Mouse (Mus musculus) mouse trophoblast stem cell (cell line): Measurements from ENCODE around the gene Emilin2.

ENCODE experiments used
- in situ Hi-C, 2 experiments: fragments of 300-500 bp; cut with MseI, MboI; formaldehyde crosslinking; loops; 2 replicates in 1 of 2; 3 replicates in 1 of 2; pipeline ENCODE4 v1.15.1; 2025

Emilin2 gene

DNA sequence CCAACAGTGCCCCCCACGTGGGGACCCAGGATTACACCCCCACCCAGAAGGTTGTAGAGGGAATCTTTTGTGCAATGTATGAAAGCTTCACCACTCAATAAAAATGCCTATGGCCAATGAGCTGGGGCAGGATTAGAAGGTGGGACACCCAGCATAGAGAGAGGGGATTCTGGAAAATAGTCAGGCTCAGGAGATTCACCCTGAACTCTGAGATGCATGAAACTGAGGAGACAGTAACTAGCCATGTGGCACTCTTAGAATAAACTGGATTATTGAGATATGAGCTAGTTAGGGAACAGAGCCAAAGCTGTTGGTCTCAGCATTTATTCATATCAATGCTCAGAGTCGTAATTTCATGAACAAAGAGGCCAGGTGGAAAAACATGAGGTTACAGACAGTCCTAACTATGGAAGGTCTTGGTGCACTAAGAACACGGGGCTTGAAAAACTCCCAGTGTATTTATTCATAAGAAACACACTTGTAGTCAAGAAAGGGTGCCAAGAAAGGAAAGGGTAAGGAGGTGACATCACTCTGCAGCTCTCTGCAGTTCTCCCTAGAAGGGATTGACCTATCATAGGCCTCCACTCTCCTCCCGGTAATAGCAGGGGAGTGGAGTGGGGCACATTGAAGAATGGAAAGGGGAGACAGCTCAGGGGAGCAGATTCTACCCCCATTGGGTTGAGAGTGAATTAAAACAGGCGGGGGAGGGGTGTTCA is 46.3 kb downstream of the Emilin2 start:
- in situ Hi-C loops = no loop called here

DNA sequence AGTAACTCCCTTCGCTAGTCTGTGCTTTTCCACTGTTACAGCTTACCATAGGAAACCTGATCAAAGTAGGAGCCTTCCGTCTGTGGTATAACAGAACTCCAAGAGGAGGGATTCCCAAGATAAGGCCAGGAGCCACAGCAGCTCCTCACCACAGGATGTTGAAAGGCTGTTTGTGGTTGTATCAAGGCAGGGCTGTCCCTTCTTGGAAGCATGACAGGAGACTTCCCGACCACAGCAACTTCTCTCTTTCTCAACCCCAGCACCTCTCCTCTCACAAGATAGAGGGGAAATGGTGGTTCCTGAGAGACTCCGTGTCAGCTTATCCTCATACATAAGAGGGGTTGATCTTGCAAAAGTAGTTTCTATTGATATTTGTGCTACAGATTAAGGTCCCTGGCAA is 47.0 kb downstream of the Emilin2 start:
- in situ Hi-C loops = no loop called here

DNA sequence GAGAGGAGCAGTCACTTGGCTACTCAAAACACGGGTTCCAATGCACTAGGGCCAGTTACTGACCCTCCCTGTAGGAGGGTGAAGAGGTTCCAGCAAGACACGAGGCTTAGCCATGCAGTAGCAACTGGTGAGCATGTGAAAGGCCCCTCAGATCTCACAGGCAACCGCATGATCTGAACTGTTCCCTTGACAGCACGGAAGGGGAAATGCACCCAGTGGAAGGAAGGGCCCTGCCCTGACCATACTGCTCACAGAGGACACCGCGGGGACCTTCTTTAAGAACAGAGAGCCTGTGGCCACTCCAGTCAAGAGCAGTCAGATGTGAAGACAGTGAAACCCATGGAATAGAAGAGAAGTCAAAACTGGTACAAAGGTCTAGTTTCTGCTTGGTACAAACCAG is 48.6 kb downstream of the Emilin2 start:
- in situ Hi-C loops = no loop called here

DNA sequence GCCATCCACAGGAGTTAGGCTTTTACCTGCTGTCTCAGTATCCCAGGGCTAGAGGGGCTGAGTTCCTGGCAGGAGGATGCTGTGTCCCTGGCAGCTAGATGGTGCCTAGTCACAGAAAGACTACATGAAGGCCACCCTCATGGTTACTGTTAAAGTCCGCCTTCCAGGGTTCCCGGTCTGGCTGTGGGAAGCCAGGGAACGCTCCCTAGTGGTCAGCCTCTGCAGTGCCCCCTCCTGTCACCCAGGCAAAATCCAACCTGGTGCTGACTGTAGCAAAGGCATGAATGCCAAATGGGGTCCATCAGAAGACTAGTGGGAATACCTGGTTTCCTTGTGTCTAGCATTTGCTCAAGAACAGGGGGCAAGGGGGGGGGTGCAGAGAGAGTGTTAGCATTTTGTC is 51.1 kb downstream of the Emilin2 start:
- in situ Hi-C loops = no loop called here

DNA sequence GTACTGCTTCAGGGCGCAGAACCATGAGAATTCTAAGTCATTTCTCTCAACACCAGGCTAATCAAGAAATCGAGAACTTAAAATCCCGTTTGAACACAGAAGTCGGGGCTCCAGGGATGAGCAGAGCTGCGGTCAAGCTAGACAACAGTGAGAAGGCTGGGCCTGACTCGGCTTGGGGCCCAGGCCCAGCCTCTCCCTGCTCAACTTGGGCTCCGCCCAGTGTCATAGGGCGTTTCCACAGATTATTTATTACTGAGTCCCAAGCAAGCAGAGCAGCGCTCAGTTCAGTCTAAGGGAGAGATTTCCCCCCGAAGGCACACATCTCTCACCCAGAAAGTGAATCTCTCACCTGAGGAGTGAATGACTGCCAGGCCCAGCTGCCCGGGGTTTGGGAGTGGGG is 52.1 kb downstream of the Emilin2 start:
- in situ Hi-C loops = no loop called here

DNA sequence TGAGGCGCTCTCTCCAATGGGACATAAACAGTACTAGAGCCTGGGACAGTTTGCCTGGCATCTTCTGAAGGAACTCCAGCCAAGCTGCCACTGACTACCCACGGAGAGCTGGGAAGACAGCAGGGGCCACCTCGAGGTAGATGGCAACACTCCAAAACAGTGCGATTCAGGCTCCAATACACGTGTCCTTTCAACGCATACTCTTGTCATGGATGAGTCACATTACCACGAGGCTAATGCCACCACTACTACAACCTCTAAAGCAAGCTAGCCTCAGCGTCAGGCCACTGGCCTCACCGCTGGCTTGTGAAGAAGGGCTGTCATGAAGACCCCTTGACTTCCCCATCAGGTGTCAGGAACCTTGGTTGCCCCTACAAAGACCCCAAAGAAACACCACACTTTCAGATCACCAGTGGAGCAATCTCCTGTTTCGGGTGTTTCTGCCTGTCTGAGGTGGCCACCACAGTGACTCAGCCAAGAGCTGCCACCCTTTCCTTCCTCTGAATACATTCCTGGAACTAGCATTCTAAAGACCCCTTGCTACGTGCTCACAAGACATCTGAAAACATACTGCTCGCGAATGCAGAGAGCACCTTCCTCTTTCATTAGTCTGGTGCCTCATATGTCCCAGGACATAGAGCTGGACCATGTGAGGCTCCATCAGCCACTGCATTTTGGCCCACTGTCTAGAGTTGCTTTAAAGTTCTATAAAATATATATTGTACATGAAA is 54.8 kb downstream of the Emilin2 start:
- in situ Hi-C loops = no loop called here

DNA sequence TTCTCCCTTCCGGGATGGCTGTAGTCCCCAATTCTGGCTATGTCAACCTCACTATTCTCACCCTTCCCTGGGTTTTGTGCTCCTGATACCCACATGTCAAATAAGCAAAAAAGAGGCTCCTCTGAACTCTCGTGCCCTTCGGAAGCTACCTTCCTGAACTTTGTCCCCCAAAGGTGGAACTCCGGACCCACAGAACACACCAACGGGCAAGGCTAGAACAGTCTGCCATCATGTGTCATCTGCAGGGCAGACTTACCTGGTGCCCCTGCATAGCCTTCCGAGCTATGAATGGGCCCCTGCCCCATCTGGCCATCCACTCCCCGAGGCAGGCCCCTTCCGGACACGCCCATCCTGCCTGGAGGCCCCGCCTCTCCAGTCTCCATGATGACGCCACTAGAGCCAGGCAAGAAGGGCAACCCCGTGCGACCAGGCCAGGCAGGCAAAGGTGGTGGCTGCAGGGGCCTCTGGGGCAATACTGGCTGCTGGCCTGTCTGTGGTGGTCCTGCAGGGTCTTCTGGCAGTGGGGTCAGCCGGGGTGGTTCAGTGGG is 55.6 kb downstream of the Emilin2 start:
- in situ Hi-C loops = no loop called here

DNA sequence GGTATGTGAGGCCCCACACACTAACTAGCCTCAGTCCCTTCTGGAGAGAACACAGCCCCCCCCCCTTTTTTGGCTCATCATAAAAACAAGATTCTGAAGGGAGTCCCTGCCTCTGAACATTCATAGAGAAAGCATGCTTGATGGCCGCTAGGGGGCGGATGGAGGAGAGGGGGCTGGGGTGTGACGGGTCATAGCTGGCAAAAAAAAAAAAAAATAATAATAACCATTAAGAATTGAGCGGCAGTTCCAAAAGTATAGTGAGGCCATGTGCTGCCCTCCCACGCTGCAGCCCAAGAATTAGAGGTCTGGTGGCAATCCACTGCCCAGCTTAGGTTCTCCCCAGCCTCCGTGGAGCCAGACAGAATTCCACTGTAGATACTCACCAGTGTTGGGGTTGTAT is 57.0 kb downstream of the Emilin2 start:
- in situ Hi-C loops = no loop called here

DNA sequence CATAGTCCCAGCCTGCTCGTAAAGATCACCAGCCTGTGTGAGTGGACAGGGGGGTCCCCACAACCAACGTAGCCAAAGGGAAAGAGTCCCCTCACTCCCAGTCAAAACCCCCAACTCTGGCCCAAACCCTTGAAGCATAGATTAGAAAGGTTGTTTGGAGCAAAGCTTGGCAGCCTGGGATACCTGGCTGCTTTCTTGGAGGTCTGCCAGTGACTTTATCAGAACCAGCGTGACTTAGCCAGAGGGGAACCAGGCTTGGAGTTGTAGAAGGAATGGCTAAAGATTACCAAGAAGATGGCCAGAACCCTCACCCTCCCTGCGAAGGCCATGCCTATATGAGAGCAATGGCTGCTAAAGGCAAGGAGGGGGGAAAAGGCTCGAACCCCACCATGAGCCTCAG is 57.7 kb downstream of the Emilin2 start:
- in situ Hi-C loops = no loop called here

DNA sequence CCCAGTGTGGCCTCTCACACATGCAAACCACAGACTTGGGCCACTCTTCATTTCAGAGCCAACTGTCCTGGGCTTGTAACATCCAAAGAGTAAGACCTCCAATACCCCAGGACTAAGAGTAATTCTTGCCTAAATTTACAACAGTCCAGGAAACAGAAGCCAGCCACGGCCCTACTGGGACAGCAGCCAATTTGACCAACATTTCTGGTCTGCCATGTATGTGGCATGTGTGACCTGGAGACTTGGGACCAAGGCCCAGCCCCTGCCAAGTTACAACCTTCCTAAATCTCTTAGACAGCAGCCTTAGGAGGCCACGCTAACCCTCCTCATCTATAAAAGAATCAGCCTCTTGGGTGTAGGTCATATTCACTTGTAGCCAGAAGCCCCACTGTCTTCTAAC is 58.4 kb downstream of the Emilin2 start:
- in situ Hi-C loops = no loop called here

DNA sequence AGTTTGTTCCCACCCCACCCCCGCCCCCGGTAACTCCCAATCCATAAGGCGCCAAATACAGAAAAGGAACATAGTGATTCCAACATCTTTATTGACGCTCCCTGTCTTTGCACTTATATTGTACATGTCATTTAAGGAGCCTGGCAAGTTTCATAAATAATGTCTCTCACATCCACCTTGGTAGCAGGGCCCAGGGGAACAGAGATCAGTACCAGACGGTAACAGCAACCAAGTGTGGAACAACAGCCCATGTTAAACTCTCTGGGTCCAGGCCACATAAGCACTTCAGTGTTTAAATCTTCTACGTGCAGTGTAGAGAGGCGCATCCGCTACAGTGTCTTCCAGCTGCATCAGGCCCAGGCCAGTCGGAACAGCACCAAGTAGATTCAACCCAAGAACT is 59.7 kb downstream of the Emilin2 start:
- in situ Hi-C loops = no loop called here

DNA sequence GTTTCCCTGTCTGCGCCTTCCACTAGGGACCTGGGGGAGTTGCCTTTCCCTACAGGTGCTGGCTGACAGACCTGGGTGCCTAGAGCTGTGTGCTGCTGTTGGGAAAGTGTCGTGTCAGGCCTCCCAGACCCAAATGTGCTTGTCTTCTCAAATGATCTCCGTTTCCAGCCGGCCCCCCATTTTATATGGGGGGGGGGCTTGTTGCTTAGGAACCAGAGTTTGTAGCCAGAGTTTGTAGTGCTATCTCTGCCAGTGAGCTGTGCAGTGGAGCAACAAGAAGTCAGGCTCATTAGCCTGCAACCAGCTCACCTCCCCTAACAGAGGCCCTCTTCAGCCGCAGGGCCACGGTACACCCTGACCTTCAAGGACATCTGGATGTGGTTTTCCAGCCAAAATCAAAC is 60.2 kb downstream of the Emilin2 start:
- in situ Hi-C loops = no loop called here

DNA sequence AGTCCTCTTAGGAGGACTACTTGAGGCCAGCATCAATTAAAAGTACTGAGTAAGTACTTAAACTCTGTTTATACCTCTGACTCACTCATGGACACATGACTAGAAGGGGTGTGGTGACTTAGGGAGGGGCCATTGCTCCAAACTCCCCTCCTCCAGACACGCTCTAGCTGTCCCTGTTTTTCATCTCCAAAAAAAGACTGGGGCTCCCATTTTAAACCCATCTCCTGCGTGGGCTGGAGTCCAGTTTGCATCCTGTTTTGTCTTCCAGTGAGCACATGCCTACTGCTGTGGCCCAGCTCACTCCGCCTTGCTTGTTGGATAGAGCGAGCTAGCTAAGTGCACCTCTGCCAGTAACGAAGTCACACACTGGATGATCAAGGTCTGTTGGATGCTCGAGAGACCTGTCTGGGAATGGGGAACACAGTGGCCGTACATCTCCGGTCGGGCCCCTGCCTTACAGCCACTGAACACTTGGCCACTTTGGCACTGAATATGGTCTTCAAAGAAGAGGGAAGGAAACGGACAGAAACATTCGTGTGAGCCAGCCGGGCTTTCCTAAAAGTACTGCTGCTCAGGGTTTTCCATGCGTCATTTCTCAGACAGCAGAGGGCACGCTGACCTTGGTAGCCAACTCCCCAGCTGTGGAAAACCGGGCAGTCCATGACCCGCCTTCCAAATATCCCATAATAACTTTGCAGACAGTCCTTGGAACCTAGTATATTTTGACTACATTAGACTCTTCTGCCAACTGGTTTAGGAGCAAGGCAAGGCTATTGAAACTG is 60.8 kb downstream of the Emilin2 start:
- in situ Hi-C loops = no loop called here

DNA sequence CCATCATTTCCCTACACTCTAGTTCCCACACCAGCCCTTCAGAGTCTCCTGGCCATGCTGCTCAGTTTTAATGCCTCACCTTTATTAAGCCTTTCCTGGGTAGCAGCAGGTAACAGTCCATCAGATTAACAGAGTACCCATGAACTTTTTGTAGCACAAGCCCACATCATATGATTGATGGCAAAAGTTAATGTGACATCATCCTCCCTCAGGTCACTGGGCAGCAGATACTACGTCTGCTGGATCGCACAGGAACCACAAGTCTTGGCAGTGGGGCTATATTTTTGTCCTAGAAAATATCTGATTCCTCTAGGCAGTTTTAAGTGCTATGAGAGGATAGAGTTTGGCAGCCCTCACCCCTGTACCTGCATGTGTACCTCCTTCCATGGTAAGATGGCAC is 61.7 kb downstream of the Emilin2 start:
- in situ Hi-C loops = no loop called here

DNA sequence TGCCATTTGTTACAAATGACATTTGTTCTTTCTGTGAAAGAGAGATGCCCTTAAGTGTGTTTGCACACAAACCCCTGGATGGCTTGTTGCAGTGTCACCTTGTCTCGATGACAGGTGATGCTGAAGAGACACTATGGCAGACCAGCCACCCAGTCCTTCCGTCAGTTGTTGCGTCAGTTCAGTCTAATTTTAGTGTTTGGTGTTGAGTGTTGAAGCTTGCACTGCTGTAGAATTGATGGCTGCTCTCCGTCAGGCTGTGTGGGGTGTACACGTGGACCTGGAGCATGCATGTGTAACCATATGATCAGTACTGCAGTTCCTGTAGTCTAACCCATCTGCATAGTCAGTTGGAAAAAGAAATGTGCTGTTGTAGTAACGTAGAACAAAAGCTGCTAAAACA is 62.8 kb downstream of the Emilin2 start:
- in situ Hi-C loops = no loop called here

DNA sequence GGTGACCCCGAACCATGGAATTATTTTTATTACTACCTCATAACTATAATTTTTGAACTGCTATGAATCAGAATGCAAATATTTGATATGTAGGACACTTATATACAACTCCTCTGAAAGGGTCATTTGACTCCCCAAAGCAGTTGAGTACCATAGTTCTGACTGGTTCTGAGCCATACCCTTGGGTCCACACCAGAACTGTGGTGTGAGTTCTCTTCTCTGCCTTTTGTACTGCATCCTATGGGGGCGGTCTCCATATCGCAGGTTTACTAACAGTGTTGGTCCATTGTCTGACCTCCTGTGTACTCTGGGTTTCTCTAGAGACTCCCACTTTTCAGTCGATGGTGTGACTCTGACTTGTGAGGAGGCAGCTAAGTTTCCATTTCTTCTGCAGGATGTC is 65.8 kb downstream of the Emilin2 start:
- in situ Hi-C loops = no loop called here

DNA sequence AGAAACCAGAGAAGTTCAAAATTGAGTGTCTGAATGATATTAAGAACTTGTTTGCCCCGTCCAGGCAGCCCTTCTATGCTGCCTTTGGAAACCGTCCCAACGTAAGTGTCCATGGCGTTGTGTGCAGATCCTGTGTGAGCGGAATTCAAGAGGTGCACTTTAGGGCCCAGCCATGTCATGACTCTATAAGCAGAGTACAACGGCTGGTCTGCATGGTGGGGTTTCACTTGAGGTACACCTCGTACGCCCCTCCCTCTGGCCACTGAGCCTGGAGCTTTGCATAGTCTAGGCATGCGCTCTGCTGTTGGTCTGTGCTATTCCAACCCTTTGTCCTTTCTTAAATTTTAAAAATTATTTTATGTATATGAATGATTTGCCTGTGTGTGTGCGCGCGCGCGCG is 66.6 kb downstream of the Emilin2 start:
- in situ Hi-C loops = no loop called here

DNA sequence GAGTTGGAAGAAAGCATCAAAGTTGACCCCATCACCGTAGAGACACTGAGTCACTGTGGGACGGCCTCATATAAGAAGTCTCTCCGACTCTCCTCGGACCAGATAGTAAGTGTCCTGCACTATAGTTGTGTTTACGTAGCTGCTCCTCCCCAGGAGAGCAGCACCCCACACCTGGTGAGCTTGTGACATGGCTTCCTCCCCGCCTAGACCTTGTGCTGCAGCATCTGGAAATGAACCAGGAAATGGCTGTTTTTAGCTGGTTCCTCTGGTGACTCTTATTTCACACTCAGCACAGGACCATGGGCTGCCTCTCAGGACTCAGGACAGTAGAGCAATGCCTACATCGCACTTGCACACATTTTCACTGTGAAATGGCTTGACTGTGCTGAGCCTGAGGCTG is 69.1 kb downstream of the Emilin2 start:
- in situ Hi-C loops = no loop called here

DNA sequence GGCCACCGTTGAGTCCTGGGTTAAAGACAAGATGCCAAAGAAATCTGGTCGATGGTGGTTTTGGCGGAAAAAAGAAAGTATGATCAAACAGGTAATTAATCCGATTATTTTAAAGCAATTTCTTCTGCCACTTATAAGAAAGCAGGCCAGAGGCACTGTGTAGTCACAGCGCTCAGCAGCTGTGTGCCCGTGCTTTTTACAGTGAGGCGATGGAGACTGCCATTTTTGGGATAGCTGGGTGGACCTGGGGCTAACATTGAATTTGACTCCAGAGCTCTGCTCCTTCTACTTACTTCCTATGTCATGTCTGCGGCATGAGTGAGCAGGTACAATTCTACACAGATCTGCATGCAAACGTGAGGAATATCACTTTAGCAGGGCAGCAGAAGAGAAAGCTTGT is 71.0 kb downstream of the Emilin2 start:
- in situ Hi-C loops = no loop called here

DNA sequence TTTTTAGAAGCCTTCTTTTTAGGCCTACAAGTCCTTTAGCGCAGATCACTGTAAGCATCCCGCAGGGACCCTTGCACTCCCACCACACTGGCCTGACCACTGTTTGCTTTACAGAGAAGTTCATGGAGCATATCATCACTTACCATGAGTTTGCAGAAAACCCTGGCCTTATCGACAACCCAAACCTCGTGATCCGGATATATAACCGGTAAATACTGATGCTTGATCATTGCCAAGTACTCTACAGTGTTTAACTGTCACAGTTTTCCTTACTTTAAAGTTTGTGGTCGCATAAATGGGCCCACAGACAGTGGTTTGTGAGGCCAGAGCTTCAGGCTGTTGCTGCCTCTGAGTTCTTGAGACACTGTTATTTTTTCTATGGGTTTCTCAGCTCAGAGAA is 73.3 kb downstream of the Emilin2 start:
- in situ Hi-C loops = no loop called here

DNA sequence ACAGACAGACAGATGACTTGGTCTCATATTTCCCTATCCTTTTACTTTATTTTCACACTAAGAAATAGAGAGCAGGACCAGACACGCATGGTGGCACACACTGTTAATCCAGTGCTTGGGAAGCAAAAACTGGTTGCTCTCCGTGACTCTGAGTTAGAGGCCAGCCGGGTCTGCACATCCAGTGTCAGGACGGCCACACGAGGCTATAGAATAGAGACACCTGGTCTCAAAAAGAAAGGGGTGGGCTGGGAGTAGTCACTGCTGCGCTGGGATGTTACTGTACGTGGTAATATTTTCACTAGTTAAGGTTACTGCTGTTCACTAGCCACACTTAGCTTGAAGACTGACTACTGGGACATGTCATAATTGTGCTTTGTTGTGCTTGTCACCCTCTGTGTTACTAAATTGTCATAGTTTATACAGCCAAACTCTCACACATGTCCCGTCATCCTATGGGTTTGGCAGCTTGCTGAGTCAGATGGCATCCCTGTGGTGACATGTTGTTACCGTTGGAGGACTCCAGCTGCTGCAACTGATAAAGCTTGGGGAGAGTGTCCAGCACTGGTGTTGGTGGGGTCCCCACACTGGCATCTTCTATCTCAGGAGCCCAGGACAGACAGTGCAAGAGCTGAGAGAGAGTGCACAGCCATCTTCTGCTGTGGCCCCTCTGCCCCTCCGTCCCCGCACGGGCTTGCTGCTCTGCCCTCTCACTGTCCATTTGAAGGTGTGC is 76.4 kb downstream of the Emilin2 start:
- in situ Hi-C loops = no loop called here

DNA sequence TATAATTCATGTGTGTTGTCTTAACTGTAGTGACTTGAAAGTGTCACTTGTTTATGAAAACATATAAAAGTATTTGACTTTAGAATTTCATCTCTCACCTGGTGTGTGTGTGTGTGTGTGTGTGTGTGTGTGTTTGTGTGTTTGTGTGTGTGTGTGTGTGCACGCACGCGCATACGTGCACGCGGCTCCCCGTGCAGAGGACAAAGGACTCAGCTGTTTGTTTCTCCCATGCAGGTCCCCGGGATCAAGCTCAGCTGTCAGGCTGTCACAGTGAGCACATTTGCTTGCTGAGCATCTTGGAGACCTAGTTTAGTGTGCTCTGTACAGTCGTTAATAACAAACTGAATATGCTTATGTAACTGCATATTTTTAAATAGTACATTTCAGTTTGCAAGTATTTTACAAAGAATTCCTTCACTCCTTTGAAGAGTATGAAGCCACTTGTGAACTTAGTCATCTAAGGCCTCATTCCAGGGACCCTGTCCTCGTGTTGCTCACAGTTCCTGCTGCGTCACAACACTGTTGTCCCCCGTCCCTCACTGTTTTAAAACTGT is 77.7 kb downstream of the Emilin2 start:
- in situ Hi-C loops = no loop called here
